Mouse (Mus musculus): ENCODE data around the gene Cym. TPM values are rescaled to one million over a fixed set of nuclear protein-coding genes. Genes with fewer than 3 reads are reported as not detected.
A peak's percentile ranks its signal among the peaks of the same experiment; 100 is the strongest.

Gene Cym
- not detected in 2 replicates for polyA plus RNA-seq (2016; fragmentation: Nextera tagmentation; extraction: Ambion mirVana)

GRCm38 (mm10) chr3:107221608-107222007 is at the start of gene Cym:
Gene Cym (minus strand): TSS chr3:107221732.
- H3K9me3 ChIP-seq (replicated peaks): no peaks in the 10 kb centered on the region; the same call in 1 of the 2 replicates
- no peak within 1 kb of the TSS for H3K4me3 ChIP-seq
- WGBS: 90% methylated on average over 10 of the region's 10 CpGs
- H3K36me3 ChIP-seq: no peaks in the 10 kb centered on the region
- H3K27me3 ChIP-seq (ENCODE audit: low read depth, poor library complexity, severe bottlenecking): no peaks in the 10 kb centered on the region
- H3K4me1 ChIP-seq: peaks cover 14% of the 10 kb centered on the region
- DNase-seq (ENCODE audit: low spot score): no peak
- H3K27ac ChIP-seq (replicated peaks): no peak within 1 kb of the TSS

GRCm38 (mm10) chr3:107266814-107267345 is 45.3 kb upstream of the Cym start:
- no peak overlapping the region for H3K27ac ChIP-seq (replicated peaks)
- H3K4me1 ChIP-seq: peaks cover under 1% of the 10 kb centered on the region; the same call in 1 of the 2 replicates
- no peak overlapping the region for H3K4me3 ChIP-seq
- WGBS: 78% methylated on average over 2 of the region's 2 CpGs
- DNase-seq (ENCODE audit: low spot score): no peak
- no peaks in the 10 kb centered on the region for H3K9me3 ChIP-seq (replicated peaks)
- no peaks in the 10 kb centered on the region for H3K27me3 ChIP-seq (ENCODE audit: low read depth, poor library complexity, severe bottlenecking)
- H3K36me3 ChIP-seq: no peaks in the 10 kb centered on the region

GRCm38 (mm10) chr3:107261851-107262165 is 40.3 kb upstream of the Cym start:
- Histone ChIP-seq H3K27me3 (ENCODE audit: low read depth, poor library complexity, severe bottlenecking) (no peaks in the 10 kb centered on the region), H3K9me3 (replicated peaks) (no peaks in the 10 kb centered on the region), H3K27ac (replicated peaks) (no peak overlapping the region), H3K4me3 (no peak overlapping the region), H3K36me3 (no peaks in the 10 kb centered on the region), H3K4me1 (peaks cover 14% of the 10 kb centered on the region)
- DNase-seq (ENCODE audit: low spot score): no peak
- WGBS: 74% methylated on average over 7 of the region's 7 CpGs

- peaks cover 14% of the 10 kb centered on the region for H3K4me1 ChIP-seq
- H3K36me3 ChIP-seq: no peaks in the 10 kb centered on the region
- WGBS: 61% methylated on average over 8 of the region's 8 CpGs
- peak overlapping the region; percentile 28; the same call in 1 of the 2 replicates for H3K27ac ChIP-seq (replicated peaks)
- H3K27me3 ChIP-seq (ENCODE audit: low read depth, poor library complexity, severe bottlenecking): no peaks in the 10 kb centered on the region
- no peak for DNase-seq (ENCODE audit: low spot score)
- H3K4me3 ChIP-seq: no peak overlapping the region
- H3K9me3 ChIP-seq (replicated peaks): no peaks in the 10 kb centered on the region
Measured at GRCm38 (mm10) chr3:107260956-107261850, 39.7 kb upstream of the Cym start.

- 70% methylated on average over 5 of the region's 5 CpGs for WGBS
Measured at GRCm38 (mm10) chr3:107257924-107258323, 36.4 kb upstream of the Cym start.

GRCm38 (mm10) chr3:107256724-107257123 is 35.2 kb upstream of the Cym start:
- DNase-seq (ENCODE audit: low spot score): no peak
- no peaks in the 10 kb centered on the region for H3K27me3 ChIP-seq (ENCODE audit: low read depth, poor library complexity, severe bottlenecking)
- H3K9me3 ChIP-seq (replicated peaks): no peaks in the 10 kb centered on the region
- H3K27ac ChIP-seq (replicated peaks): no peak overlapping the region
- WGBS: 83% methylated on average over 7 of the region's 7 CpGs
- no peak overlapping the region for H3K4me3 ChIP-seq
- no peaks in the 10 kb centered on the region for H3K36me3 ChIP-seq
- H3K4me1 ChIP-seq: peaks cover 13% of the 10 kb centered on the region

More at GRCm38 (mm10) chr3:107257924-107258323, 36.4 kb upstream of the Cym start:
- H3K27ac ChIP-seq (replicated peaks): no peak overlapping the region
- H3K4me1 ChIP-seq: peaks cover 14% of the 10 kb centered on the region
- no peaks in the 10 kb centered on the region for H3K27me3 ChIP-seq (ENCODE audit: low read depth, poor library complexity, severe bottlenecking)
- no peak for DNase-seq (ENCODE audit: low spot score)
- no peak overlapping the region for H3K4me3 ChIP-seq
- H3K36me3 ChIP-seq: no peaks in the 10 kb centered on the region
- no peaks in the 10 kb centered on the region for H3K9me3 ChIP-seq (replicated peaks)

- Histone ChIP-seq H3K4me3 (no peak overlapping the region), H3K36me3 (no peaks in the 10 kb centered on the region), H3K4me1 (peaks cover 5% of the 10 kb centered on the region), H3K9me3 (replicated peaks) (no peaks in the 10 kb centered on the region), H3K27me3 (ENCODE audit: low read depth, poor library complexity, severe bottlenecking) (no peaks in the 10 kb centered on the region), H3K27ac (replicated peaks) (no peak overlapping the region)
- 84% methylated on average over 3 of the region's 3 CpGs for WGBS
- DNase-seq (ENCODE audit: low spot score): no peak
Measured at GRCm38 (mm10) chr3:107255992-107256391, 34.5 kb upstream of the Cym start.

- Histone ChIP-seq H3K27me3 (ENCODE audit: low read depth, poor library complexity, severe bottlenecking) (no peaks in the 10 kb centered on the region), H3K36me3 (no peaks in the 10 kb centered on the region), H3K27ac (replicated peaks) (no peak overlapping the region), H3K9me3 (replicated peaks) (no peaks in the 10 kb centered on the region), H3K4me1 (no peaks in the 10 kb centered on the region), H3K4me3 (no peak overlapping the region)
- 87% methylated on average over 5 of the region's 5 CpGs for WGBS
- DNase-seq (ENCODE audit: low spot score): no peak
Measured at GRCm38 (mm10) chr3:107253925-107254324, 32.4 kb upstream of the Cym start.

GRCm38 (mm10) chr3:107252035-107252434 is 30.5 kb upstream of the Cym start:
- no peak overlapping the region for H3K27ac ChIP-seq (replicated peaks)
- no peak overlapping the region for H3K4me3 ChIP-seq
- no peaks in the 10 kb centered on the region for H3K9me3 ChIP-seq (replicated peaks)
- H3K36me3 ChIP-seq: no peaks in the 10 kb centered on the region
- H3K4me1 ChIP-seq: peaks cover 6% of the 10 kb centered on the region
- 80% methylated on average over 4 of the region's 4 CpGs for WGBS
- DNase-seq (ENCODE audit: low spot score): no peak
- no peaks in the 10 kb centered on the region for H3K27me3 ChIP-seq (ENCODE audit: low read depth, poor library complexity, severe bottlenecking)

GRCm38 (mm10) chr3:107250320-107250719 is 28.8 kb upstream of the Cym start:
- H3K36me3 ChIP-seq: no peaks in the 10 kb centered on the region
- 86% methylated on average over 2 of the region's 2 CpGs for WGBS
- H3K4me3 ChIP-seq: no peak overlapping the region
- H3K9me3 ChIP-seq (replicated peaks): no peaks in the 10 kb centered on the region
- no peaks in the 10 kb centered on the region for H3K27me3 ChIP-seq (ENCODE audit: low read depth, poor library complexity, severe bottlenecking)
- peaks cover 7% of the 10 kb centered on the region for H3K4me1 ChIP-seq
- H3K27ac ChIP-seq (replicated peaks): no peak overlapping the region
- DNase-seq (ENCODE audit: low spot score): no peak

GRCm38 (mm10) chr3:107249042-107249441 is 27.5 kb upstream of the Cym start:
- no peak overlapping the region for H3K4me3 ChIP-seq
- no peaks in the 10 kb centered on the region for H3K36me3 ChIP-seq
- 67% methylated on average over 3 of the region's 3 CpGs for WGBS
- DNase-seq (ENCODE audit: low spot score): no peak
- peaks cover 7% of the 10 kb centered on the region for H3K4me1 ChIP-seq
- no peaks in the 10 kb centered on the region for H3K27me3 ChIP-seq (ENCODE audit: low read depth, poor library complexity, severe bottlenecking)
- H3K9me3 ChIP-seq (replicated peaks): no peaks in the 10 kb centered on the region
- H3K27ac ChIP-seq (replicated peaks): no peak overlapping the region

- Histone ChIP-seq H3K27ac (replicated peaks) (0 out of 2 replicates have a peak overlapping the region, but pooled peaks have one; percentile 3), H3K4me1 (peaks cover 10% of the 10 kb centered on the region), H3K9me3 (replicated peaks) (no peaks in the 10 kb centered on the region), H3K27me3 (ENCODE audit: low read depth, poor library complexity, severe bottlenecking) (no peaks in the 10 kb centered on the region), H3K4me3 (no peak overlapping the region), H3K36me3 (no peaks in the 10 kb centered on the region)
- 78% methylated on average over 6 of the region's 6 CpGs for WGBS
- no peak for DNase-seq (ENCODE audit: low spot score)
Measured at GRCm38 (mm10) chr3:107246876-107247275, 25.3 kb upstream of the Cym start.

Data from midbrain, embryonic 10.5 days (tissue).